Mouse (Mus musculus) c-Kit-negative CD71-positive TER-119-positive erythroid progenitor cells, embryonic 14.5 days (primary cell): ENCODE results near the gene Rhoq.

Experiments
- DNase-seq: peaks from one replicate; pipeline ENCODE4 v3.0.0-alpha.2; 2013; ENCODE audit warnings: low read depth, low spot score

Rhoq gene

GRCm38 (mm10) chr17:86962894-86963585 lies at the start of gene Rhoq:
Gene Rhoq, plus strand, starts transcription at chr17:86963082.
- no peak for DNase-seq

DNA sequence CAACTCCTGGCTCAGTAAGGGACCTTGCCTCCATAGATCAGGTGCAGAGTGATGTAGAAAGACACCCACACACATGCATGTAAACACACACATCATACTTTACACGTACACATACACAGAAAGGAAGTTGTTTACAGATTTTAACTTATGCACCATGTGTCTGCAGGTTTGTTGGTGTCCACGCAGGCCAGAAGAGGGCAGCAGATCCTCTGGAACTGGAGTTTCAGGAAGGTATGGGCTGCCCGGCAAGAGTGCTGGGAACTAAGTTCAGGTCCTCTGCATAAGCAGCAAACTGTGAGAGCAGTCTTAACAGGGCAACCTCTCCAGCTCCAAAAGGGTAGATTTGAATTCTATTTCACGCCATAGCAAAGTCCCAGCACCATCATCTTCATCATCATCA lies 47.3 kb upstream of the Rhoq start:
- DNase-seq = no peak

- no peak for DNase-seq
These were observed 45.8 kb upstream of the Rhoq start, which contains the start of gene Tmem247 for GRCm38 (mm10) chr17:86917048-86917447. Gene Tmem247, plus strand, starts transcription at chr17:86917348.

DNA sequence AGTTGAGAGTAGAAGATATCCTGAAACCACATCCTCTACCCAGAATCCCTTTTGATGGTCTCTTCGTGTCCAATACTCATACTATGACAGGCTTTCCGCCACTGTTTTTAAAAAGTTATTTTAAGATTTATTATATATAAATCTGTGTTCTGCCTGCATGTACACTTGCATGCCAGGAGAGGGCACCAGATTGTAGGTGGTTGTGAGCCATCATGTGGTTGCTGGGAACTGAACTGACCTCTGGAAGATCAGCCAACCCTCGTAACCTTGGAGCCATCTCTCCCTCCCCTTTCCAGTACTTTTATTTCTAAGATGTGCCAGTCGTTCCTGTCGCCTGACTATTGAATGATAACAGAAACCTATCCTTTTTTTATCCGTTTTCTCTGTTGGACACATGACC lies 44.1 kb upstream of the Rhoq start:
- no peak for DNase-seq

GRCm38 (mm10) chr17:86919729-86920128 lies 43.2 kb upstream of the Rhoq start:
- DNase-seq = no peak

- DNase-seq = no peak
These were observed 38.2 kb upstream of the Rhoq start for GRCm38 (mm10) chr17:86924679-86925078.

DNA sequence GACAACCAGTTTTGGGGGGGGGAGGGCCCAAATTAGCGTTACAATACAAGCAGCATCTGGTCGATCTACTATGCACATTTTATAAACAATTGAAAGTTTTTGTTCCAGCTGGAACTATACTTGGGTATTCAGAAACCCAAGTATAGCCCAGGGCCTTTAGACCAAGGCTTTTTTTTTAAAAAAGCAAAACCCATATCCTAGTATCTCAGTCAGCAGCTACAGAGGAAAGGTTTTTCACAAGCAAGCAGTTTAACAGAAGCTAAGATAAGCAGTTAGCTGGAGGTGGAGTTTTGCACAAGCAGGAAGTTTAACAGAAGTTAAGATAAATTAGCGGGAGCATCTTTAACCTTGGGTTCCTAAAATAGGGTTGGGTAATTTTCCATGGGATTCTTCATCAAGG lies 36.0 kb upstream of the Rhoq start:
- no peak for DNase-seq

DNA sequence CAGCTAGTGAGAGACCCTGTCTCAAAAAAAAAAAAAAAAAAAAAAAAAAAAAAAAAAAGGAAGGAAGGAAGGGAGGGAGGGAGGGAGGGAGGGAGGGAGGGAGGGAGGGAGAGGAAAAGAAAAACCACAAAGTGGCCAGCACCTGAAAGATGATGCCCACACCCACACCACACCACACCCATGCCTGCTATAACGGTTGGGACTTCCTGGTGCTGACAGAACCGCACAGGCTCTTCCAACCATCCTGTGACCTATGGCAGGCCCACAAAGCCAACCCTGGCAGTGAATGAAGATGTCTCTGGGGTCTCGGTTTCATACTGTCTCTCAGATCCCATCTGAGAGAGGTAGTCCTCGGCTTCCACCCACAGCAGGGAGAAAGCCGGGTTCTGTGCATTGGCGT lies 33.5 kb upstream of the Rhoq start:
- DNase-seq = no peak

DNA sequence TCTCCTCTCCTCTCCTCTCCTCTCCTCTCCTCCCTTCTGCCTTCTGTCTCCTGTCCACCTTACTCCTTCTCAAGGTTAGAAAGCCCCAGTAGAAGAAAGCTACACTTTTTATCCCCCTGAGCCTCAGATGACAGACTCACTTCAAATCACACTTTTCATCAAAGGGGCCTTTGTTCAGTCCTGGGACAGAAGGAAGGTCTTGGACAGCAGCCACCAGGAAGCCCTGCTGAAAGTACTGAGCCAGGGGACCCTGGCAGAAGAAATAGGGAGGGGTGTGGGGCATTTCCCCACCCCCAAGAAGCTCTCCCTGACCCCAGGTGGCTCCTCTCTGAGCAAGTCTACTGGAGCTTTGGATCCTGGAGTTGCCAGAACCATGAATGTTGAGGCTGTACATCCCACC lies 32.9 kb upstream of the Rhoq start:
- no peak for DNase-seq

GRCm38 (mm10) chr17:86932896-86933295 lies 30.0 kb upstream of the Rhoq start:
- DNase-seq = no peak

DNA sequence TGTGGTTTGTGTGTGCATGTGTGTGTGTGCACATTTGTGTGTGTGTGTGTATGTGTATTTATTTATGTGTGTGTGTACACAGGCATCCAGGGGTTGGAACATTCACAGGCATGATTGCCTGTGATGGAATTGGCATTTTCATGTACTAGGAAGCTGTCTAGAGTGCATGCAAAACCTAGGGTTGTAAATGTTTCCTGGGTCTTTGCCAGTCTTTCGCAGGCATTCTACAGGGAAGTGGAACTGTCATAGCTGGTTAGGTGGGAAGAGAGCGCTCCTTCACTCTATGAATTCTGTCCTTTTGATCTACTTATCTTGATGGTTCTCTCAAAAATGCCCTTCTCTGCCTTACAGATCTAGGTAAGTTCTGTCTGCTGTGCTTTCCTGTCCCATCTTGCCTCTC lies 25.8 kb upstream of the Rhoq start:
- no peak for DNase-seq

GRCm38 (mm10) chr17:86937497-86938155 lies 25.3 kb upstream of the Rhoq start:
- no peak for DNase-seq

DNA sequence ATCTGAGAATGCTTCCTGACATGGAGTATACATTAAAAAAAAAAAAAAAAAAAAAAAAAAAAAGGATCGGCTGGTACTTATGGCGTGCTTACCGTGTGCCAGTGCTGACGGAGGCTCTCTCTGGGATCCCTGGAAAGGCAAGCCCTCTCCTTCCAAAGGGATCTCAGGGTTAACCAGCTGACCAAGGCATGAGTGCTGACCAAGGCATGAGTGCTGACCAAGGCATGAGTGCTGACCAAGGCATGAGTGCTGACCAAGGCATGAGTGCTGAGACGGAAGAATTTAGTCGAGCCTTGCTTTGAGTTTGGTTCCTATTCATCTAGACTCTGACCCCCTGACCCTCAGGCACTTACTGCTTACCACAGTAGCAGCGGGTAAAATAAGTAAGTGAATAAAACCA lies 24.2 kb upstream of the Rhoq start:
- no peak for DNase-seq

- no peak for DNase-seq
These were observed 20.8 kb upstream of the Rhoq start for GRCm38 (mm10) chr17:86942112-86942511.

GRCm38 (mm10) chr17:86943158-86943557 lies 19.7 kb upstream of the Rhoq start:
- no peak for DNase-seq

- DNase-seq = no peak
These were observed 16.8 kb upstream of the Rhoq start for GRCm38 (mm10) chr17:86946078-86946477.

GRCm38 (mm10) chr17:86947840-86948796 lies 14.8 kb upstream of the Rhoq start, which contains the start of gene Atp6v1e2:
Gene Atp6v1e2, minus strand, starts transcription at chr17:86947897.
- no peak for DNase-seq

- DNase-seq = no peak
These were observed 14.1 kb upstream of the Rhoq start for GRCm38 (mm10) chr17:86948801-86949200.

DNA sequence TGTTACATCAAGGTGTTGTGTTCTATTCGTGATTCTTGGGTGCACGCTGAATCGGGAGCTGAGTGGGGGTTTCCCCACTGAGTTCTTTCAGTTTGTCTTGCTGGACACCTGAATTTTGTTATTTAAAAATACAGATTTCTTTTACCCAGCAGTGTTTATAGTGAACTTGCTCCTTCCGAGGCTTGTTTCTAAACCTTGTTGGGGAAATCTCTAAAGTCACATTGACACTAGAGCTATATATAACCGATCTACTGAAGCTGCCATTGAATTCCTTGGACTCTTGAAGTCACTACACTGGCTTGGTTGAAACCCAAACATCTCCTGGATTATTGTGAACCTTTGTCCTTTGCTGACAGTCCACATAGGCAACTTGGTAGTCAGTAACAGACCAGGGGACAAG lies 5.6 kb upstream of the Rhoq start:
- DNase-seq = no peak

DNA sequence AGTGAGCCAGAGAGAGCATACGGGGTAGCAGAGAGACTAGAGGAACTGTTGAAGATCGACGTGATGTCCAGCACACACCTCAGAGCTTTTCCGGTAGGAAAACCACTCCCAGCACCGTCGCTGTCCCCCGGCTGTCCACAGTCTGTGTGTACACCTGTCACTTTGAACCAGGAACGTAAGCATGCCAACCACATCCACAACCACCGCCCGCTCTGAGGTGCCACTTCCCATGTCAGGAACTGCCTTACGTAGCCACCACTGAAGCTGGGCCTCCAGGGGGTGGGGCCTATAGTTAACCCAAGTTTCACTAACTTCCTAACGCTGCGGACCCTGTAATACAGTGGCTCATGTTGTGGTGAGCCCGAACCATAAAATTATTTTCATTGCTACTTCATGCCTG lies 4.9 kb upstream of the Rhoq start:
- DNase-seq = no peak

DNA sequence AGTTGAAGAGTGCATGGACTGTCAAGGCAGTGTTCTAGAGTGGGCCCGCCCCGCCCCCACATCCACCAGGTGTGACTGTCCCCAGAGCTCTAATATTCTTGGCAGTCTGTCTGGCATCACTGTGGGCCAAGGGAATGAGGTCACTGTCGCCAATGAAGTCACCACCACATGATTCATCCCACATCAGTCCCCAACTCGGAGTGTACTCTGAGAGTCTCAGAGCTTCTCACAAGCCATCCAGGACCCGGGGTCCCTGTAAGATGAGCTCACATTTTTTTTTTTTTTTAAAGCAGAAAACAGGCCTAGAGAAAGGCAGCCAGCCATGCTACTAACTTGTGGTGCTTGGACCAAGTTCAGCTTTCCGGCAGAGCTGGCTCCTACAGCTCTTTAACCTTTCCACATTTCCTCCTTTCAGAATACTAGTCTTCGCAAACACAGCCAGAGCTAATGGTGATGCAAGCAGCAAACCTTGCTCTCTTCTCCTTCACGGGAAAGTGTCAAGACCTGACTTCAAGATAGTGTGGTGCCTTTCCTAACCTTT lies 1.5 kb upstream of the Rhoq start:
- no peak for DNase-seq

DNA sequence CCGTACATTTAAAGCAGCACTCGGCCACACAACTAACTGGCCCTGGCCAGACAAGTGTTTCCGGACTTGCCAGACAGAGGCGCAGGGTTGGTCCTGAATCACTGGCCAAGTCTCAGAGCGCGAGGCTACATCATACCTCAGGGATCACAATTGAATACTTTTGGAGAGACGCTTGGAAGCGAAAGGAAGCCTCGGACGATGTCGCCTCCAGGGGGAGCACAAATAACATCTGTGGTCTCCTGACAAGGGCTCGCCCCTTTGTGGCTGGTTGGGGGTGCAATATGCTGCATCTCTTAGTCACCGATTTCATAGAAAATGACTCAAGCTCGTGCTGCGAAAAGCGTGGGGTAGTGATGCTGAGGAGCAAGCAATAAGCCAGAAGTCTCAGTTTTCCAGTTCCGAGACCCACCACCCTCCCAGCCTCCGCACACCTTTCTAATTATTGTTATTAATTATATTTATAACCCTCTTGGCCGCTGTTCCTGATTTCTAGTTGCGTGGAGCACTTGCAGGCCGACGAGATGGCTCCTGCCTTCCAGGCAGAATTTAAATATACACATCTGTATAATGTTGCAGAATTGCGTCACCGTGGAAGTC lies 487 bp upstream of the Rhoq start:
- DNase-seq = no peak
